Mouse (Mus musculus) stomach, embryonic 14.5 days (tissue): ENCODE measurements around the gene Drap1. TPM values are rescaled to one million over a fixed set of nuclear protein-coding genes. Genes with fewer than 3 reads are reported as not detected.

Source experiments
- ATAC-seq: fragments of 200-750 bp; cut with Nextera tagmentation; 2 replicates; pipeline ENCODE4 v1.8.0; 2017; ENCODE audit warnings: low read depth, moderate TSS enrichment; ENCODE audit not compliant: insufficient number of reproducible peaks, insufficient read depth, low FRiP score
- H3K27ac ChIP-seq: fragments of 300-500 bp; sonication (generic); 2 replicates; pipeline ENCODE4 v1.5.1; 2014; ENCODE audit warnings: mild to moderate bottlenecking, low read length, moderate library complexity, mixed read lengths
- H3K27me3 ChIP-seq: fragments of 300-500 bp; sonication (generic); 2 replicates; pipeline ENCODE4 v1.6.1; 2014; ENCODE audit warnings: low read length, control low read depth, mixed read lengths; ENCODE audit not compliant: control insufficient read depth, insufficient read depth
- H3K36me3 ChIP-seq: fragments of 300-500 bp; sonication (generic); 2 replicates; pipeline ENCODE4 v1.6.1; 2014; ENCODE audit warnings: mild to moderate bottlenecking, control low read depth, low read length, moderate library complexity, mixed read lengths; ENCODE audit not compliant: control insufficient read depth, insufficient read depth
- H3K4me1 ChIP-seq: fragments of 300-500 bp; sonication (generic); 2 replicates; pipeline ENCODE4 v1.6.1; 2014; ENCODE audit warnings: low read length, control low read depth, mixed read lengths; ENCODE audit not compliant: control insufficient read depth, insufficient read depth
- H3K4me2 ChIP-seq: fragments of 300-500 bp; sonication (generic); replicated peaks from 2 replicates; pipeline ENCODE4 v1.6.1; 2014; ENCODE audit warnings: low read depth, low read length, control low read depth
- H3K4me3 ChIP-seq: fragments of 300-500 bp; sonication (generic); 2 replicates; pipeline ENCODE4 v1.5.1; 2014; ENCODE audit warnings: low read depth, low read length, control low read depth
- H3K9ac ChIP-seq: fragments of 300-500 bp; sonication (generic); replicated peaks from 2 replicates; pipeline ENCODE4 v1.6.1; 2014; ENCODE audit warnings: low read depth, mild to moderate bottlenecking, control low read depth, low read length, moderate library complexity, mixed read lengths
- H3K9me3 ChIP-seq: fragments of 300-500 bp; sonication (generic); 2 replicates; pipeline ENCODE4 v1.6.1; 2016; ENCODE audit warnings: low read depth, low read length, control low read depth; ENCODE audit not compliant: control insufficient read depth
- WGBS: fragments of 180-500 bp; shearing (Covaris S2); extraction: QIAGEN DNeasy Blood & Tissue Kit; methylation state at CpG from one replicate; pipeline ENCODE4 v1.1.7; 2014; 5-methylcytosine and 5-hydroxymethylcytosine counted together
- polyA plus RNA-seq: library from polyadenylated mRNA; unstranded; fragments of >200 nt; fragmentation: Nextera tagmentation; extraction: Ambion mirVana; gene quantifications from 2 replicates; pipeline ENCODE4 v1.2.1, GENCODE M21; 2014

The Drap1 gene
- polyA plus RNA-seq, 1 experiment from 2014 or later, result 198 TPM

- no peak overlapping the region for H3K4me3 ChIP-seq
Observed at GRCm38 (mm10) chr19:5392892-5393291, 31.9 kb downstream of the Drap1 start.

GRCm38 (mm10) chr19:5390416-5390815, 34.4 kb downstream of the Drap1 start:
- 49% methylated on average over 8 of the region's 8 CpGs for WGBS
- Histone ChIP-seq H3K27ac (peak overlapping the region; percentile 52; the same call in 1 of the 2 replicates), H3K4me2 (peak overlapping the region; percentile 86), H3K4me3 (peak overlapping the region; percentile 95), H3K4me1 (peaks cover 19% of the 10 kb centered on the region), H3K27me3 (no peaks in the 10 kb centered on the region), H3K9ac (peak overlapping the region; percentile 37; the same call in 1 of the 2 replicates), H3K36me3 (0 out of 2 replicates have a peak, but pooled peaks cover 5% of the 10 kb centered on the region), H3K9me3 (no peaks in the 10 kb centered on the region)
- ATAC-seq, result no peak

More at GRCm38 (mm10) chr19:5392892-5393291, 31.9 kb downstream of the Drap1 start:
- H3K4me1 ChIP-seq, result peaks cover 7% of the 10 kb centered on the region; the same call in 1 of the 2 replicates
- no peak overlapping the region for H3K9ac ChIP-seq
- no peak overlapping the region for H3K4me2 ChIP-seq
- no peaks in the 10 kb centered on the region for H3K27me3 ChIP-seq
- WGBS, result 56% methylated on average over 4 of the region's 4 CpGs
- no peaks in the 10 kb centered on the region for H3K9me3 ChIP-seq
- H3K27ac ChIP-seq, result no peak overlapping the region
- ATAC-seq, result no peak
- no peaks in the 10 kb centered on the region for H3K36me3 ChIP-seq

GRCm38 (mm10) chr19:5389647-5390046, 35.1 kb downstream of the Drap1 start:
- Histone ChIP-seq H3K27me3 (no peaks in the 10 kb centered on the region), H3K4me3 (peak overlapping the region; percentile 95), H3K27ac (peak overlapping the region; percentile 52; the same call in 1 of the 2 replicates), H3K36me3 (peaks cover 12% of the 10 kb centered on the region; the same call in 1 of the 2 replicates), H3K4me2 (peak overlapping the region; percentile 86), H3K9me3 (no peaks in the 10 kb centered on the region), H3K9ac (peak overlapping the region; percentile 37; the same call in 1 of the 2 replicates), H3K4me1 (peaks cover 19% of the 10 kb centered on the region)
- no peak for ATAC-seq
- 20% methylated on average over 12 of the region's 12 CpGs for WGBS

- 3% methylated on average over 43 of the region's 43 CpGs for WGBS
- Histone ChIP-seq H3K4me1 (peaks cover 19% of the 10 kb centered on the region), H3K36me3 (peaks cover 22% of the 10 kb centered on the region), H3K4me2 (peak within 1 kb of the TSS; percentile 86), H3K27me3 (no peaks in the 10 kb centered on the region), H3K9me3 (no peaks in the 10 kb centered on the region), H3K9ac (peak within 1 kb of the TSS; percentile 83), H3K4me3 (peak within 1 kb of the TSS; percentile 95), H3K27ac (peak within 1 kb of the TSS; percentile 87; the same call in 1 of the 2 replicates)
- peak; percentile 95 for ATAC-seq
Observed at GRCm38 (mm10) chr19:5388588-5389242, 36.1 kb downstream of the Drap1 start, which contains the start of gene Sart1. Gene Sart1 (minus strand): TSS chr19:5388703.

GRCm38 (mm10) chr19:5388011-5388441, 36.8 kb downstream of the Drap1 start:
- Histone ChIP-seq H3K27ac (peak overlapping the region; percentile 79; the same call in 1 of the 2 replicates), H3K36me3 (peaks cover 28% of the 10 kb centered on the region), H3K27me3 (no peaks in the 10 kb centered on the region), H3K9me3 (no peaks in the 10 kb centered on the region), H3K4me1 (peaks cover 19% of the 10 kb centered on the region), H3K4me3 (peak overlapping the region; percentile 95), H3K9ac (peak overlapping the region; percentile 83), H3K4me2 (peak overlapping the region; percentile 86)
- peak; percentile 21; the same call in 1 of the 2 replicates for ATAC-seq
- WGBS, result under 1% methylated on average over 43 of the region's 43 CpGs

GRCm38 (mm10) chr19:5384715-5385114, 40.1 kb downstream of the Drap1 start:
- H3K4me3 ChIP-seq, result no peak overlapping the region
- H3K36me3 ChIP-seq, result peaks cover 60% of the 10 kb centered on the region
- no peaks in the 10 kb centered on the region for H3K27me3 ChIP-seq
- no peak overlapping the region for H3K27ac ChIP-seq
- H3K9ac ChIP-seq, result no peak overlapping the region
- 86% methylated on average over 8 of the region's 8 CpGs for WGBS
- no peak overlapping the region for H3K4me2 ChIP-seq
- ATAC-seq, result no peak
- H3K4me1 ChIP-seq, result peaks cover 12% of the 10 kb centered on the region
- H3K9me3 ChIP-seq, result no peaks in the 10 kb centered on the region

GRCm38 (mm10) chr19:5383326-5383725, 41.5 kb downstream of the Drap1 start:
- Histone ChIP-seq H3K4me3 (no peak overlapping the region), H3K4me1 (peaks cover 12% of the 10 kb centered on the region), H3K27me3 (no peaks in the 10 kb centered on the region), H3K9ac (no peak overlapping the region), H3K27ac (no peak overlapping the region), H3K9me3 (no peaks in the 10 kb centered on the region), H3K36me3 (peaks cover 72% of the 10 kb centered on the region), H3K4me2 (no peak overlapping the region)
- 92% methylated on average over 12 of the region's 12 CpGs for WGBS
- no peak for ATAC-seq

- H3K4me2 ChIP-seq, result no peak overlapping the region
- H3K9ac ChIP-seq, result no peak overlapping the region
- WGBS, result 83% methylated on average over 1 of the region's 1 CpGs
- ATAC-seq, result no peak
- H3K9me3 ChIP-seq, result no peaks in the 10 kb centered on the region
- no peaks in the 10 kb centered on the region for H3K4me1 ChIP-seq
- no peak overlapping the region for H3K4me3 ChIP-seq
- H3K36me3 ChIP-seq, result peaks cover 51% of the 10 kb centered on the region
- H3K27ac ChIP-seq, result no peak overlapping the region
- H3K27me3 ChIP-seq, result no peaks in the 10 kb centered on the region
Observed at GRCm38 (mm10) chr19:5377446-5377845, 47.3 kb downstream of the Drap1 start.
